Mouse (Mus musculus) left cerebral cortex, postnatal 36 days (tissue): ENCODE results near the gene Fam173a. TPM values are rescaled to one million over a fixed set of nuclear protein-coding genes. Genes with fewer than 3 reads are reported as not detected.
"Not testable (repeated sequence)": the region's sequence is repeated elsewhere in the genome, so short reads cannot be mapped to it uniquely, and the experiment has no call there.

Source experiments
- DNase-seq, 2 experiments: peaks; one replicate each; pipeline ENCODE4 v3.0.0; 2021 to 2022; ENCODE audit warnings: low spot score in 2 of 2, mixed read lengths in 1 of 2
- intact Hi-C: fragments of 180-260 bp; cut with DNase I; formaldehyde crosslinking; loops from one replicate; pipeline ENCODE4 v1.15.1; 2025
- total RNA-seq, 2 experiments: library from RNA; stranded (reverse); gene quantifications; 2 replicates each; pipeline ENCODE4 v1.2.3; 2021

Fam173a gene
- total RNA-seq, 2 experiments from 2014 or later = 81.2 to 81.7 TPM

DNA sequence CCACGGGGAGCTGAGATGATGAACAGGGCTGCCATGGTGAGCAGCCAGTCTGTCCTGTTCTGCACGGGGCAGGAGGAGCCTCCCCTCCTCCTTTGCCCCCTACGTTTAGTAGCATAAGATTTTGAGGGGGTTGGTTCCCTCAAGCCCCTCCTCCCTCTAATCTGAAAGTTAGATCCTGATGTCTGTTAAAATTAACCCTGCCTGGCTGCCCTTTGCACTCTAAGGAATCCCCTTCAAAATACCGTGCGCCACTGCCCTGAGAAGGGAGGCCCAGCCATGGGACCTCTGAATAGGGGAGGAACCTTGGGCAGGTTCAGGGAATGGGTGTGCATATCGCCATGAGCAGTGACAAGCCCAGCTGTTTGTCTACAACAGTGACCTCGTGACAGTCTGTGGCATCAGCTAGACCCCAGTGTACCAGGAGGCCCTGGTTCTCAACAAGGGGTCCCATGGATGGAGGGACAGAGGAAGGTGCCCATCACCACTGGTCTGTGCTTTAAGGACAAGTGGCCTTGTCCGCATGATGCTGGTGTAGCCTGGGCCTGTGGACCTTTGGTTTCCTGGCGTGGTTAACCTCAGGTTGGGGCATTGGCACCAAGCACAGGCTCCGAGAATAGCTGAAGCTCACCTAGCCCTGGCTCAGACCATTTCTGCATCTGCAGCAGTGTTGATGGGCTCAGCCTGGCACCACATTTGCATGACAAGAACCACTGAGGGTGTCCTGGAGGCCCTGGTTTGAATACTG lies 17.2 kb downstream of the Fam173a start:
- intact Hi-C loops = no loop called here
- no peak for DNase-seq

DNA sequence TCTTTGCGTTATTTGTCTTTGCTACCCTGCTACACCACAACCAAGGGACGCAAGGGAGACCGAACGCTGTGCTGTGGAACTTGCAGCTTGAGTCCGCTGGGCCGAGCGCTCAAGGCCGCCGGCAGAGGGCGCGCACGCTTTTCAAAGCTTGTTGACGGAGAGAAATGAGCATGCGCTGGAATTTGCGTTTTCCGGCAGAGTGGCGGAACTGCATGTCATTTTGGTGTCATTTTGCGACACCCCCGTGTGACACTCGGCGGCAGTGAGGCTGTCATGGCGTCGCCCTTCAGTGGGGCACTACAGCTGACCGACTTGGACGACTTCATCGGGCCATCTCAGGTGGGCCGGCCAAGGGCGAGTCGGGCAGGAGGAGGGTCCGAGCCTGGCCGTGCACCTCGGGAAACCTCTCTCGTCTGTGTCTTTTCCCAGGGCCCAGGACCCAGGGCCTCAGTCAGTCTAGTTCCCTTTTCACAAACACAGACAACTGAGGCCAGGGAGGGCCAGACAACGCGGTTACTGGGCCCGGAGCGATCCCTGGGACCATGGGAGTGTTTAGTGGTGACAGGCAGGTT lies 19.1 kb downstream of the Fam173a start, which contains the start of gene Narfl:
Narfl (plus strand) TSS at position 228 of the 572 bp plus-strand sequence.
- intact Hi-C loops = loop anchor here (1.0 kb wide), 2 partner anchors 24 to 28 kb away; partner anchors contain the start of gene Metrn
- peak; percentile 97 to 98 for DNase-seq

DNA sequence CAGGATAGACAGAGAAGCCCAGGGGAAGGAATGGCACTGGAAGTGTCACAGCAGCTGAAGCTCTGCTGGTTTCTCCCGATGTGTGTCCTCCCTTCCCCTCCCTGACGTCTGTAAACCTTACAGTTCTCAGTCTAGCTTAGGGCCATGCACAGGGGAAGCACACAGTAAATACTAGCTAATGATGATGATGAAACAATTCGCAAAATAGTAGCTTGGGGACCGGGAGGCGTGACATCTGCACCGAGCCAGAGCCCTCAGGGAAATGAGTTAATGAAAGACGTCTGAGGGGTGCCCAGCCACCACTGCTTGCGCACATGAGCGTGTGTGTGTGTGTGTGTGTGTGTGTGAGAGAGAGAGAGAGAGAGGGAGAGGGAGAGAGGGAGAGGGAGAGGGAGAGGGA lies 23.4 kb downstream of the Fam173a start:
- no peak for DNase-seq
- intact Hi-C loops = no loop called here

DNA sequence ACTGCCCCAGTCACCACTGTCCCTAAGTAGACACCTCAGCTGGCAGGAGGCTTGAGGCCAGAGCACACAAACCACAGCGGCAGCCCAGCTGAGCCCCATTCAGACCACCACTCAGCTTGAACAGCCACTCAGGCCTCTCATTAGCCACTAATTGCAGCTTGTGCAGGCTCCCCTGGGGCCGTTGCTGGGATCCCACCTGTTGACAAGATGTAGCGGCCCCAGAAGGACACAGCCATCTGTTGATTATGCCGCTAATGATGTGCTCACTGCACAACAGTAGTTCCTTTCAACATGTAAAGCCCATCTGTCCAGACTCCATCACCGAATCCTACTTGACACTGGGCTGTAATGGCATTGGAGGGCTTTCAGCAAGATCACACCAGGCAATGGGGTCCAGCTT lies 26.8 kb downstream of the Fam173a start:
- DNase-seq = no peak
- intact Hi-C loops = no loop called here

GRCm38 (mm10) chr17:25762591-25762990 lies 30.1 kb downstream of the Fam173a start:
- intact Hi-C loops = no loop called here
- no peak for DNase-seq

GRCm38 (mm10) chr17:25761561-25761970 lies 31.1 kb downstream of the Fam173a start:
- intact Hi-C loops = no loop called here
- peak; percentile 29 to 53 for DNase-seq

GRCm38 (mm10) chr17:25760148-25760547 lies 32.6 kb downstream of the Fam173a start:
- intact Hi-C loops = no loop called here
- peak; percentile 29 to 37 for DNase-seq

GRCm38 (mm10) chr17:25757691-25758090 lies 35.0 kb downstream of the Fam173a start:
- intact Hi-C loops = no loop called here
- no peak for DNase-seq

DNA sequence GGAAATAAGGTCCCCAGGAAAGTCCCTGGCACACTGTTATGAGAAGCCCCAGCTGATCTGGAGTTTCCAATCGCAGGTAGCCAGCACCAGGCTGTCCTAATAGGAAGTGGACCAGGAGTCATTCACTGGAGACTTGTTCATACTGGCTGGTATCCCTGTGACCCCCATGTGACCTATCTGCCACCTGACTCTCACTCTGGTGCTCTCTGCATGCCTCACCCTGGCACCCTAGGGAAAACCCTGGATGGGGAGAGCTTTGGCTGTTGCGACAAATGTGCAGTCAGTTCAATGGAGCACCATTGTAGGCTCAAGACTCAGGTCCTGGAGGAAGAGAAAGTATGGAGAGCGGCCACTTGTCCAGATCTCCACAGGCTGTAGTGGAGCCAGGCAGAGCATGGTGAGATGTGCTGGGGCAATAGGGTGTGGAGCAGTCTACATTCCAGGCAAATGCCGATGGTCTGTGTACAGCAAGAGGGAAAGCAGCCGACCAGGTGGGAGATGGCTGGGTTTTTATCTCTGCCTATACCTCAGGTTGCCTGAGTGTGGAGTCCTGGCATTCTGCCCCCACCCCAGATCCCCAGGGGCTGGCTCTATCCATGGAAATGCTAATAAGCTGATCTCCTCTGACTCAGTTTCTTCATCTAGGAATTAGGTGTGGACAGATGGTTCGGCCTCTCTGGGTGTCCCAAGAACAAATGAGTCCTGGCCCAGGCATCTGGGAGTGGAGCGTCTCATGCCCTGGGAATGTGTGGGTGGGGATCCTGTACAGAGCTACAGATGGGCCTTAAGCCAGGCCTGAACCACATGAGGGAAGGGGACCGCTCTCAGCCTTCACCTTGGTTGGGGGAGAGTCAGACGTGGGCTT lies 36.1 kb downstream of the Fam173a start:
- no peak for DNase-seq
- intact Hi-C loops = no loop called here

- intact Hi-C loops = no loop called here
- no peak for DNase-seq
Observed at GRCm38 (mm10) chr17:25755627-25756377, 36.9 kb downstream of the Fam173a start.

GRCm38 (mm10) chr17:25755086-25755485 lies 37.6 kb downstream of the Fam173a start:
- intact Hi-C loops = no loop called here

DNA sequence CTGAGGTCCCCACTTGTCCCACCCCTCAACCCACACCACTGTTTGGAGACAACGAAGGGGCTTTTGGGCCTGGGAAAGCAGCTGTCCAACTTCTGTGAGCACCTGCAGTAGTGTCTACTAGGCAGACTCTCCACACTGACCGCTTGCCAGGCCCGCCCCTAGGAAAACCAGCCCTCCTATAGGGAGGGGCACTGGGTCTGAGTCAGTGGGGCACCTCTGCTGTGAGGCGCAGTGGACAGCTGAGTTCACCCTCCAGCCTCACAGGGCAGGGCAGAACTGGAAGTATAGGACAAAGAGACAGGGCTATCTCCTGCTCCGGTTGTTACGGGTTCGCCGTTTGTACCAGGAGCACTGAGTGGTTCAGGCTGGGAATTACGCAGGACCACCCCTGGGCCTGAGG lies 38.5 kb downstream of the Fam173a start, which contains the start of gene Msln:
Msln (minus strand) TSS at position 138 of the 400 bp plus-strand sequence.
- no peak for DNase-seq
- intact Hi-C loops = no loop called here

More at GRCm38 (mm10) chr17:25755086-25755485, 37.6 kb downstream of the Fam173a start:
- DNase-seq = no peak

- intact Hi-C loops = no loop called here
- DNase-seq = no peak
Observed at GRCm38 (mm10) chr17:25751446-25751845, 41.3 kb downstream of the Fam173a start.

DNA sequence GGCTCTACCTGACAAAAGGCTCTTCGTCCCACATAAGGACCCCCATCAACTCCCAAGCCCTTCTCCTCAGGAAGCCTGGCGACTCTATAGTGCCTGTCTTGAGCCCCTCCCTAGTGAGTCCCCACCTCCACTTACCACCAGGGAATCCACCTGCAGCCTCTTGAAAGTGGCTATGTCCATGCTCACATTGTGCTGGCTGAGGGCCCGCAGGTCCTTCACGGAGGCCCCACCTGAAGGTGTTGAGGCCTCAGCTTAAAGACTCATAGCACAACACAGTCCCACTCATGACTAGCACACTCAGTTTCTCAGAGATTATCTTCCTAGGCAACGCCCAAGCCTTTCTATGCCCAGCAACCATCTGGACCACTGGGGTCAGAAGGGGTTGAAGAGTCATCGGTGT lies 43.4 kb downstream of the Fam173a start:
- DNase-seq = no peak
- intact Hi-C loops = no loop called here

DNA sequence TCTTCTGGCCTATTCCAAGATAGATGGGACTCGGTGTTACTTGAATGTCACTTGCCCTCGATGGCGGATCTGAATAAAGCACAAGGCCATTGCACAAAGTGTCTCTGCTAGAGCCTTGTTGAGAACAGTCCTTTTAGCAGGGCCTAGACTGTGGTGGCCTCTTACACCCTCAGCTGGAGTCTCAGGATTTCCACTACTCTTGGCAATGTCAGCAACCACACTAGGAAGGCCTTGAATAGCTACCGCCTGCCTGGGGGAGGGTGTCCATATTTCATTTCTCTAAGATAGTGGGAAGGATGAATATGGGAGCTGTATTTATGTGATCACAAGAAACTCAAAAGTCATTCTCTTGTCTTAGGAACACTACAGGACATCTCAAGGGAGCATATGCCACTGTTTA lies 44.5 kb downstream of the Fam173a start:
- intact Hi-C loops = no loop called here
- no peak for DNase-seq

DNA sequence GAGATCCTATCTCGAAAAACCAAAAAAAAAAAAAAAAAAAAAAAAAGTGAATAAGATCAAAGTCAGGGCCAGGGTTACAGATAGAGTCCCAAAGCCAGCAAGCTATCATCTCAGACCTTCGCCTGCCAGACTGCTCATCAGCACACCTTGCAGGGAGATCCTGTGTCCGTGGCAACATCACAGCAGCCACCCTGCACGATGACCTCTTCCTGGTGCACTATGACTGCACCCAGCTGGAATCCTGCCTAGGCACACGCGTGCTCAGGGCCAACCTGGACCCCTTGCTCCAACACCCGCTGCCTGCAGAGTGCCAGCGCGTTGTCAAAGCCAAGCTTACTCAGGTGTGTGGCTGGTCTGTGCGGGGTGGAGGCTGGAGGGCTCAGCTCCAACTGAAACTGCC lies 48.4 kb downstream of the Fam173a start:
- intact Hi-C loops = no loop called here
- DNase-seq = no peak

- DNase-seq = no peak
- intact Hi-C loops = no loop called here
Observed at GRCm38 (mm10) chr17:25743831-25744230, 48.9 kb downstream of the Fam173a start.

GRCm38 (mm10) chr17:25741471-25741870 lies 51.2 kb downstream of the Fam173a start:
- intact Hi-C loops, DNase-seq: not testable (repeated sequence)
